Mouse (Mus musculus) heart, embryonic 12.5 days (tissue): ENCODE results near the gene BC048562. TPM values are rescaled to one million over a fixed set of nuclear protein-coding genes. Genes with fewer than 3 reads are reported as not detected.

Experiments
- ATAC-seq: fragments of 200-750 bp; cut with Nextera tagmentation; 2 replicates; pipeline ENCODE4 v1.8.0; 2017; ENCODE audit warnings: moderate TSS enrichment, moderate library complexity; ENCODE audit not compliant: insufficient number of reproducible peaks, low FRiP score
- H3K27ac ChIP-seq: fragments of 300-500 bp; sonication (generic); 2 replicates; pipeline ENCODE4 v1.5.1; 2016; ENCODE audit warnings: mild to moderate bottlenecking, moderate library complexity; ENCODE audit not compliant: poor library complexity, severe bottlenecking
- H3K27me3 ChIP-seq: fragments of 300-500 bp; sonication (generic); replicated peaks from 2 replicates; pipeline ENCODE4 v1.6.1; 2016; ENCODE audit warnings: mild to moderate bottlenecking, moderate library complexity
- H3K36me3 ChIP-seq: fragments of 300-500 bp; sonication (generic); 2 replicates; pipeline ENCODE4 v1.6.1; 2016; ENCODE audit warnings: mild to moderate bottlenecking, moderate library complexity
- H3K4me1 ChIP-seq: fragments of 300-500 bp; sonication (generic); replicated peaks from 2 replicates; pipeline ENCODE4 v1.6.1; 2016; ENCODE audit warnings: mild to moderate bottlenecking
- H3K4me2 ChIP-seq: fragments of 300-500 bp; sonication (generic); 2 replicates; pipeline ENCODE4 v1.6.1; 2016; ENCODE audit warnings: mild to moderate bottlenecking, moderate library complexity
- H3K4me3 ChIP-seq: fragments of 300-500 bp; sonication (generic); 2 replicates; pipeline ENCODE4 v1.5.1; 2016; ENCODE audit warnings: mild to moderate bottlenecking
- H3K9ac ChIP-seq: fragments of 300-500 bp; sonication (generic); 2 replicates; pipeline ENCODE4 v1.6.1; 2016; ENCODE audit warnings: mild to moderate bottlenecking, moderate library complexity
- H3K9me3 ChIP-seq: fragments of 300-500 bp; sonication (generic); replicated peaks from 2 replicates; pipeline ENCODE4 v1.6.1; 2016; ENCODE audit warnings: mild to moderate bottlenecking, moderate library complexity
- WGBS: fragments of 180-500 bp; shearing (Covaris S2); methylation state at CpG from one replicate; pipeline ENCODE4 v1.1.7; 2016; 5-methylcytosine and 5-hydroxymethylcytosine counted together
- polyA plus RNA-seq: library from polyadenylated mRNA; unstranded; fragments of >200 nt; fragmentation: Nextera tagmentation; extraction: Ambion mirVana; gene quantifications from 2 replicates; pipeline ENCODE4 v1.2.1, GENCODE M21; 2016

BC048562 gene
- polyA plus RNA-seq, 1 experiment from 2014 or later: not detected

DNA sequence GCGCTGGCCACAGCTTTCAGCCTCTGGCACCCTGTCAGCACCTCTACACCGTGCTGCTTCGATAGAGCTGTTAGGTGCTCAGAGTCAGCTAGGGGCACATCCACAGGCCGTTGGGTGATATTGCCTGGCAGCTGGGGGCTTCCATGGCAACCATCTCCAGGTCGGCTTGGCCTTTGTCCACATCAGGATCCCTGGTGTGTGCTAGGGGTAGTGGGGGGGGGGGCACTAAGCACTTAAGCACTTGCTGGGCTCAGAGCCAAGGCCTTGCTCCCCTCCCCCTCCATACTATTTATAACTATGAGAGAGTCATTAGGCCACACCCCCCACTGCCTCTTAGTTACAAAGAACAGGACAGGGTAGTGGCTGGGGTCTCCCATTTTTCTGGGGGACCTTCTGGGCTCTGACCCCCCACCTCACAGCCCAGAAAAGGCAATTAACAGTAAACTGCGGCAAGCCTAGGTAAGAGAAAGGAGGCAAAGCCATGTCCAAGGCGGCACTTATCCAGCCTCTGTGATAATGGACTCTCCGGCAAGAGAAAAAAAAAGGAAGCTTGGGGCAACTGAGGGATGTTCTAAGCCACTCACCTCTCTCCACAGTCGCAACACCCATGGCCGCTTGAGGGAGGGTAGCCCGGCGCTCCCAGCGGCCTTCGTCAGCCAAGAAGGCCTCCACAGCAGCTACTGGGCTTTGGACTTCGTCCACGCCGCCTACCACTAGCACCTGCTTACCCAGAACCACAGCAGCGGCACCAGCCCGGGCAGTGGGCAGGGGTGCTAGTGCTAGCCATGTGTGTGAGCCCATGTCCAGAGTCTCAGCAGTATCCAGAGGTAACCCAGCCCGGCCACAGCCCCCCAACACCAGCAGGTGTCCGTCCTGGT lies 14.2 kb downstream of the BC048562 start:
- H3K27ac ChIP-seq: peak overlapping the region; percentile 97
- H3K9ac ChIP-seq: peak overlapping the region; percentile 84
- peaks cover 56% of the 10 kb centered on the region for H3K4me1 ChIP-seq
- H3K4me2 ChIP-seq: peak overlapping the region; percentile 84
- H3K4me3 ChIP-seq: peak overlapping the region; percentile 67
- peaks cover 19% of the 10 kb centered on the region for H3K36me3 ChIP-seq
- no peaks in the 10 kb centered on the region for H3K9me3 ChIP-seq
- WGBS: 41% methylated on average over 21 of the region's 21 CpGs
- H3K27me3 ChIP-seq: no peaks in the 10 kb centered on the region
- peak; percentile 75 for ATAC-seq

DNA sequence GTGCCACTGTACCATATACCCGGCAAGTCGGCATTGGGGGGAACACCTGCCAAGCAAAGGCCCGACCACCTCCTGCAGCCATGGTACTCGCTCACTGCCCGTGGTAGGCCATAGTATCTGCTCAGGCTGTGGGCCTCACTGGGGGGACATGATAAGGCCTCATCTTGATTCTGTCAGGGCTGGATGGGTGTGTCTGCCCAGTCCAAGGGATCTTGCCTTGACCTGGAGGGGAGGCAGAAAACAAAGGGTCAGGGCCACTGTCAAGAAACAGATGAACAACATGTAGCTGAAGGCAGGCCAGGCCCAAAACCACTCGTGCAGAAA lies 14.8 kb downstream of the BC048562 start:
- no peaks in the 10 kb centered on the region for H3K9me3 ChIP-seq
- WGBS: 54% methylated on average over 6 of the region's 6 CpGs
- peak overlapping the region; percentile 84 for H3K4me2 ChIP-seq
- peaks cover 50% of the 10 kb centered on the region for H3K4me1 ChIP-seq
- peak overlapping the region; percentile 84 for H3K9ac ChIP-seq
- H3K27ac ChIP-seq: peak overlapping the region; percentile 97
- peak overlapping the region; percentile 67 for H3K4me3 ChIP-seq
- H3K36me3 ChIP-seq: peaks cover 19% of the 10 kb centered on the region
- no peak for ATAC-seq
- H3K27me3 ChIP-seq: no peaks in the 10 kb centered on the region

DNA sequence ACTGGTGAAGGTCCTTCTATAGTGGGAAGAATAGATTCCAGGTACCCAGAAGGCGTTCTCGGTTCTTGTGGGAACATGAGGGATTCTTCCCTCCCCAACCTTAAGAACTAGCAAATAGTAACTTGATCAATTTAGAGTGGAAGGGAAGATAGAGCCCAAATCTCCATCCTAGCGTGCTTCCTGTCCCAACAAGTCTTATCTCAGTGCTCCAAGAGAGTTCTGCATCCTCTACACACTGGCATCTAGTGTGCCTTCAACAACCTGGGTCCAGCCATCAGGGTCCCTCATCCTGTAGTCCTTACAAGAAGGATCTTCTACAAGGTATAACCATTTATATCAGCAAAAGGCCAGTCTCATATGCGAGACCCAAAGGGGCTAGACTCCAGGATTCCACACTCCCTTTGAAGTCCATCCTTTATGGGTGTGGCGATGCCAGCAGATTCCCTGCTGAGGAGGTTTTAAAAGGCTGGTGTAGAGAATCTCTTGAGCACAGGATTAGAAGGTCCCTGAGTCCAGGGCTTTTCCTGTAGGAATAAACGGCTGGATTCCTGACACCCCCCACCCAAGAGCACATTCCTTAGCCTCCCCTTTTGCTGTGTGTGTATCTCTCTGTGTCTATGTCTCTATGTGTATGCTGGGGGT lies 15.4 kb downstream of the BC048562 start:
- Histone ChIP-seq H3K9ac (peak overlapping the region; percentile 84), H3K36me3 (peaks cover 19% of the 10 kb centered on the region), H3K9me3 (no peaks in the 10 kb centered on the region), H3K27me3 (no peaks in the 10 kb centered on the region), H3K4me2 (peak overlapping the region; percentile 84), H3K4me1 (peaks cover 50% of the 10 kb centered on the region), H3K4me3 (peak overlapping the region; percentile 67), H3K27ac (peak overlapping the region; percentile 97)
- 33% methylated on average over 6 of the region's 6 CpGs for WGBS
- ATAC-seq: no peak

DNA sequence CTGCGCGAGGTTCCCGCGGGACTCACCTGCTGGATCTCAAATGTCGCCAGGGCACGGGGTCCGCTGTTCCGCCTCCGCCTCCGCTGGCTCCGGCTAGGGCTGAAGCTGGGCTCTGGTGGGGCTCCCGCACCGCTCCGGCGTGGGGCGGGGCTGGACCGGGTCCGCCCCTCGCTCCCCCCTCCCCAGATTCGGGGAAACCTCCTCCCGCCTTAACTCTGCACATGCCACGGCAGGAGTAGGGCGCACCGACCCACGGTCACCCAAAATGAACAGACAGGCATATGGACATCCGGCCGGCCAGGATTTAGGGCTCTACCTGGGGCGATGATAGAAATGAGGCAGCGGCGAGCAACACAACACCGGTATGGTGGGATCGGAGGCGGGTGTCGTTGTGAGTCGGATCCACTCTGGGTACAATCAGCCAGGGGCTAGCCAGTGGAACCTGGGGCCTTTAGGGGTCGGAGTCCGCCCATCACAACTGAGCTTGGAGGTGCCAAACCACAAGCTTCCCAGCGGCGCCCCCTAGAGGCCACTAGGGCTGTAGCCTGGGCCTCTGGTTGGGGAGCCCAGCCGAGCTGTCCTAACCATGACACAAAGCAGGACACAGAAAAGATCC lies 16.1 kb downstream of the BC048562 start:
- under 1% methylated on average over 40 of the region's 40 CpGs for WGBS
- ATAC-seq: peak; percentile 81
- peak overlapping the region; percentile 97 for H3K27ac ChIP-seq
- peaks cover 50% of the 10 kb centered on the region for H3K4me1 ChIP-seq
- H3K27me3 ChIP-seq: no peaks in the 10 kb centered on the region
- peak overlapping the region; percentile 67 for H3K4me3 ChIP-seq
- H3K9me3 ChIP-seq: no peaks in the 10 kb centered on the region
- peak overlapping the region; percentile 84 for H3K4me2 ChIP-seq
- peak overlapping the region; percentile 84 for H3K9ac ChIP-seq
- H3K36me3 ChIP-seq: peaks cover 18% of the 10 kb centered on the region

DNA sequence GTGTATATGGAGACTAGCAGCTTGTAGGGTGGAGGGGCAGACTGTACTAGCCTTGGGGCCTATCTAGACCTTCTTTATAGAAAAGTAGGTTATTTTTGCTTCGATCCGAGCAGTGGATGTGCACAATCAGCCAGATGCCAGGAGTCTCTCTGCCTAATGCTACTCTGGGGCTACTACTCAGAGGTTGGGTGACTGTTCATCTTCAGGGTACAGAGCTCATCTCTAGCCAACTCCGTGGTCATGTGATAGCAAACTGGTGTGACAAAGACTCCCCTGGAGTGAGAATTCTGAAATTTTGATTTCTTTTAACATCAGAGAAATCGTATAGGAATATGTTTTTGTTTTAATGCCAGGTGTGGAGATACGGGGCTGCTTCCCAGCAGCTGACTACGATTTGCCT lies 16.6 kb downstream of the BC048562 start:
- WGBS: 36% methylated on average over 6 of the region's 6 CpGs
- H3K27ac ChIP-seq: peak overlapping the region; percentile 97
- H3K36me3 ChIP-seq: peaks cover 13% of the 10 kb centered on the region
- H3K27me3 ChIP-seq: no peaks in the 10 kb centered on the region
- no peak for ATAC-seq
- H3K9me3 ChIP-seq: no peaks in the 10 kb centered on the region
- peak overlapping the region; percentile 84 for H3K4me2 ChIP-seq
- peak overlapping the region; percentile 67 for H3K4me3 ChIP-seq
- H3K9ac ChIP-seq: peak overlapping the region; percentile 84
- peaks cover 50% of the 10 kb centered on the region for H3K4me1 ChIP-seq

DNA sequence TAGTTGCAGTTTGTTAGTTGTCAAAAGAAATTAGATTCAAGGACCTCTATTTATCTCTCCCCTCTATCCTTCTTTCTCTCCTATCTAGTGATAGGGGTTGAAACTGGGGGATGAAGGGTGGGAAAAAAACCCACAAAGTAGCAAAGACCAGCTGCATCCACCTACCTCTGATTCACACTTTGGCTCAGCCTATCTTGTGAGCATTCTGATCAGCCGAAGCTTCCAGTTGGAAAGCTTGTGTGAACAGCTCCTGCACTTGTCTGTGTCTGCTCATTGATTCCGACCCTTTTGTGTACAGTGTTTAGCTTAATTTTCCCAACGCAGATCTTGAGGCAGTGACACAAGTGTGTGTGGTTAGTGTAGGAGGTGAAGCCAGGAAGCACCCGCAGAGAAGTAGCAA lies 17.2 kb downstream of the BC048562 start:
- 76% methylated on average over 4 of the region's 4 CpGs for WGBS
- peaks cover 45% of the 10 kb centered on the region for H3K4me1 ChIP-seq
- ATAC-seq: no peak
- no peak overlapping the region for H3K4me3 ChIP-seq
- H3K9ac ChIP-seq: peak overlapping the region; percentile 84; the same call in 1 of the 2 replicates
- no peak overlapping the region; the same call in 1 of the 2 replicates for H3K27ac ChIP-seq
- H3K36me3 ChIP-seq: peaks cover 7% of the 10 kb centered on the region
- H3K4me2 ChIP-seq: no peak overlapping the region
- no peaks in the 10 kb centered on the region; the same call in 1 of the 2 replicates for H3K27me3 ChIP-seq
- H3K9me3 ChIP-seq: no peaks in the 10 kb centered on the region

DNA sequence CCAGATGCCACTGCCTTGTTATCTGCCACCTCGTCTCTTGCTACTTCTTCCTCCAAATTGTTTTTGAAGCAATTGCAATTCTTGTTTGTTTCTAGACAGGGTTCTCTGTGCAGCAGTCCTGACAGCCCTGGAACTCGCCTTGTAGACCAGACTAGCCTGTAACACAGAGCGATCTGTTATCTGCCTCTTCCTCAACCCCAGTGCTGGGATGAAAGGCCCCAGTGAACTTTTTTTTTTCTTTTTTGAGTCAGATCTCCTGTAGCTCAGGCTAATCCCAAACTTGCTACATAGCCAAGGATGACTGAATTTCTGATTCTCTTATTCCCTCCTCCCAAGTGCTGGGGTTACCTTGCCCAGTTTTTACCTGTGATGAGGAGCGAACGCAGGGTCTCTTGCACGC lies 18.1 kb downstream of the BC048562 start:
- WGBS: 83% methylated on average over 6 of the region's 6 CpGs
- Histone ChIP-seq H3K27me3 (no peaks in the 10 kb centered on the region; the same call in 1 of the 2 replicates), H3K27ac (no peak overlapping the region), H3K36me3 (no peaks in the 10 kb centered on the region), H3K9ac (no peak overlapping the region), H3K4me1 (peaks cover 35% of the 10 kb centered on the region), H3K4me2 (no peak overlapping the region), H3K9me3 (no peaks in the 10 kb centered on the region), H3K4me3 (no peak overlapping the region)
- no peak for ATAC-seq

DNA sequence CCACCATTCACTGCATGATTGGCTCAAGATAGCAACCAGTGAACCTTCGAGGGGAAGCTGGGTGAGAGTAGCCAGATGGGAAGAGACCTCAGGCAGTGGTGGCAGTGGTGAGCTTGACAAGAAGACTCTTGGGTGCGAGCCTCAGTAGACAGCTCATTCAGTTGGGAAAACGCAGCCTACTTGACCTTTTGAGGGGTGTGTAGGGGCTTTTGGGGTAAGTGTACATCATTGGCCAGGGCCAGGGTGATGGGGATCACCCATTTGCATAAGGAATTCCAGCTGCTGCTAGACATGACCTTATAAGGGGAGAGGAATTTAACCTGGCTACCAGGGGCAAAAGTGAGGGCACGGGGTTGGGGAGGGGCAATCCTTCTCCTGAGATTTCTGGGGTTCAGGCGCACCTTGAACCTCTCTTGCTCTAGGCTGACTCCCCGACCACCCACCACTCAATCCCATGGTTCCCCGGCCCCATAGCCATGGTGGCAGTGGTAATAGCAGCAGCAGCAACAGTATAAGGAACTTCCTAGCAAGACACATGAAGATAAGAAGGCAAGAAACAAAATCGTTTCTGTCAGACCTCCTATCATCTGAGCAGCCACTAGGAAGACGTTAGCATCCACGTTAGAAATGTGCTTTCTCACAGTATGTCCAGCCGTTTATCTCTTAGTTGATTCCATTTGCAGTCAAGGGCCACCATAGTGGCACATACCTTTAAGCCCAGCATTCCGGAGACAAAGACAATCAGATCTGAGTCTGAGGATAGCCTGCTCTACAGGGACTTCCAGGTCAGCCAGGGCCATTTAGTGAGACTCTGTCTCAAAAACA lies 19.7 kb downstream of the BC048562 start:
- WGBS: 57% methylated on average over 12 of the region's 12 CpGs
- no peaks in the 10 kb centered on the region for H3K9me3 ChIP-seq

DNA sequence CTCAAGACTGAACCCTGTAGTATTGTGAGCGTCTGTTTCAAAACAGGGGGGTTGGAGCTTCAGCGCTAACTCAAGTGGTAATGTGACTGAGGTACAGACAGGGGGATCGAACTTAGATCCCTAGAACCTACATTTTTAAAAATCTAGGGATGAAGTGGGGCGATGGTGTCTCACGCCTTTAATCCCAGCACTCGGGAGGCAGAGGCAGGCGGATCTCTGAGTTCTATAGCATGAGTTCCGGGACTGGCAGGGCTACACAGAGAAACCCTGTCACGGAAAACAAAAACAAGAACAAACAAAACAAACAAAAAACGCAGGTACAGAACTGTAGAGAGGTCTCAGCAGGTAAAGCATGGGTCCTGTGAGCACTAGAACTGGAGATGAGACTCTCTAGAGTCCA lies 20.7 kb downstream of the BC048562 start:
- H3K4me1 ChIP-seq: peaks cover 21% of the 10 kb centered on the region
- H3K4me2 ChIP-seq: no peak overlapping the region
- ATAC-seq: no peak
- 81% methylated on average over 10 of the region's 10 CpGs for WGBS
- H3K9me3 ChIP-seq: no peaks in the 10 kb centered on the region
- no peaks in the 10 kb centered on the region; the same call in 1 of the 2 replicates for H3K36me3 ChIP-seq
- no peaks in the 10 kb centered on the region; the same call in 1 of the 2 replicates for H3K27me3 ChIP-seq
- no peak overlapping the region for H3K27ac ChIP-seq
- H3K9ac ChIP-seq: no peak overlapping the region
- no peak overlapping the region for H3K4me3 ChIP-seq

More for the DNA sequence above, 19.7 kb downstream of the BC048562 start:
- Histone ChIP-seq H3K9ac (no peak overlapping the region), H3K4me2 (no peak overlapping the region), H3K36me3 (no peaks in the 10 kb centered on the region), H3K27me3 (no peaks in the 10 kb centered on the region; the same call in 1 of the 2 replicates), H3K4me1 (peaks cover 21% of the 10 kb centered on the region), H3K27ac (no peak overlapping the region), H3K4me3 (no peak overlapping the region)
- no peak for ATAC-seq

DNA sequence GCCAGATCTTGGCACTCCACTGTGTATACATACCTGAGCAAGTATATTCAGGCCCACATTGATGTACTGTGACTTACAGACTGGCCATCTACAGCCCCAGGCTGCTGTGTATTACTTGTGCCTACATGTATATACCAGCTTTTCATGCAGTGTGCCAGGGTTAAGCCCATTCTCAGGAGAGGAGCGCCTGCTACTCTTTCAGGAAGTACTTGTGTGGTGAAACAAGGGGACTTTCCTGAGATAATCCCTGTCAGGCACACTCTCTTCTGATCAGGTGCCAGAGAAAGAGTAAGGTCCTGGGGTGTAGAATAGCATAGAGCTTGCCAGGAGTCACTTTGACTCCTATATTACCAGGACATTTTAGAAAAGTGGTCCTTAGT lies 23.6 kb downstream of the BC048562 start:
- ATAC-seq: no peak
- H3K4me2 ChIP-seq: peak overlapping the region; percentile 96
- H3K36me3 ChIP-seq: peaks cover 26% of the 10 kb centered on the region
- no peaks in the 10 kb centered on the region; the same call in 1 of the 2 replicates for H3K27me3 ChIP-seq
- peak overlapping the region; percentile 82 for H3K27ac ChIP-seq
- H3K9ac ChIP-seq: no peak overlapping the region
- WGBS: 86% methylated on average over 1 of the region's 1 CpGs
- H3K4me1 ChIP-seq: peaks cover 15% of the 10 kb centered on the region
- H3K9me3 ChIP-seq: no peaks in the 10 kb centered on the region
- peak overlapping the region; percentile 80 for H3K4me3 ChIP-seq
